Mouse (Mus musculus) cerebellum, postnatal 4 days (tissue): ENCODE measurements around the gene Mcl1.

Source experiments
- DNase-seq, 2 experiments: peaks; one replicate each; pipeline ENCODE4 v3.0.0; 2022; ENCODE audit warnings: low spot score in 2 of 2, mixed read lengths in 1 of 2

The Mcl1 gene

GRCm38 (mm10) chr3:95709967-95710366, 51.4 kb downstream of the Mcl1 start:
- no peak for DNase-seq
